Mouse (Mus musculus) inflammation-experienced regulatory T-cells, adult 16 weeks (primary cell): Measurements from ENCODE around the gene Serpina16. TPM values are rescaled to one million over a fixed set of nuclear protein-coding genes. Genes with fewer than 3 reads are reported as not detected.

ENCODE experiments used
- polyA plus RNA-seq: library from polyadenylated mRNA; unstranded; fragments of 100-300 nt; shearing (Covaris generic); gene quantifications from one replicate; pipeline ENCODE4 v1.2.1, GENCODE M21; 2017

Gene Serpina16
- polyA plus RNA-seq = not detected

GRCm38 (mm10) chr12:103676039-103676438 lies at the start of gene Serpina16:
Gene Serpina16 (minus strand): TSS chr12:103676139.

GRCm38 (mm10) chr12:103695429-103695828 lies 19.5 kb upstream of the Serpina16 start, which contains the start of gene Serpina1f:
Gene Serpina1f (minus strand): TSS chr12:103695529.

GRCm38 (mm10) chr12:103656848-103657626 lies 18.9 kb downstream of the Serpina16 start, which contains the start of gene Serpina6:
Gene Serpina6 (minus strand): TSS chr12:103657212.

GRCm38 (mm10) chr12:103631203-103631612 lies 44.7 kb downstream of the Serpina16 start, which contains the start of gene Serpina10:
Gene Serpina10 (minus strand): TSS chr12:103631444.

Other genes starting within 250 kb of the Serpina16 start
- gene Ifi27, start 241.9 kb downstream of the Serpina16 start, polyA plus RNA-seq = 426 TPM
- 1,047 TPM for gene Ifi27l2a, start 232.5 kb downstream of the Serpina16 start, polyA plus RNA-seq
- gene Ifi27l2b, start 218.9 kb downstream of the Serpina16 start, polyA plus RNA-seq = not detected
- gene Ppp4r4, start 143.9 kb downstream of the Serpina16 start, polyA plus RNA-seq = not detected
- gene Serpina10, start 44.7 kb downstream of the Serpina16 start, polyA plus RNA-seq = not detected
- not detected for gene Serpina6, start 18.9 kb downstream of the Serpina16 start, polyA plus RNA-seq
- gene Serpina1f, start 19.4 kb upstream of the Serpina16 start, polyA plus RNA-seq = not detected
- not detected for gene Serpina1d, start 97.5 kb upstream of the Serpina16 start, polyA plus RNA-seq
- not detected for gene Serpina1b, start 154.2 kb upstream of the Serpina16 start, polyA plus RNA-seq
- gene Serpina1a, start 187.4 kb upstream of the Serpina16 start, polyA plus RNA-seq = not detected
- not detected for gene Serpina1c, start 228.7 kb upstream of the Serpina16 start, polyA plus RNA-seq